Mouse (Mus musculus) heart, adult 2 months (tissue): ENCODE results near the gene Nif3l1.

Experiments
- CTCF ChIP-seq: fragments of 200-600 bp; IDR thresholded peaks from 2 replicates; pipeline ENCODE4 v1.8.1; 2022; ENCODE audit warnings: antibody characterized with exemption, mild to moderate bottlenecking, moderate library complexity
- POLR2A ChIP-seq: fragments of 200-500 bp; IDR thresholded peaks from 2 replicates; pipeline ENCODE4 v1.6.1; 2011; ENCODE audit warnings: mild to moderate bottlenecking, low read depth, low read length, control low read depth; ENCODE audit not compliant: insufficient read depth

DNA sequence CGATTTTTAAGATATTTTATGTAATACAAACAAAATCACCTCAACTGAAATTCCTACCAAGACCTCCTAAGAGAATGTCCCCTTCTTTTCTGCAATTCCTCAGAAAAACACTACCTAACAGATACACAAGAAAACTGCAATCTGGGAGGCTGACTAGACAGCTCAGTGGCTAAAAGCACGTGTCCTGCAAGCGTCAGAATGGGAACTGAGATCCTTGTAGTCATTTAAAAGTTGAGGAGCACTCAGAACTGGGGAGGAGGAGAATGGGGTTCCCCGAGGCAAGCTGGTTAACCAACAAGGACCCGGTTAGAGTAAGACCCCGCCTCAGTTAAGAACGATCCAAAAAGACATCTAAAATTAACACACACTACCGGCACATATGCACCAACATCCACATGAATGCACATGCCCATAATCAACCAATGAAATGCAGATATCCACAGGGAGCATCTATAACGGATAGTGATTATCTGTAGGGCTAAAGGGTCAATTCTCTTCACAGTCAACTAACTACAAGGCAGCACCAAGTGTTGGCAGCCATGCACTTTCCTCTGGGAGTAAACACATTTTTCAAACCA is 58.9 kb downstream of the Nif3l1 start:
- no peak for TF ChIP-seq POLR2A
- no peak for TF ChIP-seq CTCF
